Mouse (Mus musculus): Measurements from ENCODE around the gene Mief2.

Mief2 gene

DNA sequence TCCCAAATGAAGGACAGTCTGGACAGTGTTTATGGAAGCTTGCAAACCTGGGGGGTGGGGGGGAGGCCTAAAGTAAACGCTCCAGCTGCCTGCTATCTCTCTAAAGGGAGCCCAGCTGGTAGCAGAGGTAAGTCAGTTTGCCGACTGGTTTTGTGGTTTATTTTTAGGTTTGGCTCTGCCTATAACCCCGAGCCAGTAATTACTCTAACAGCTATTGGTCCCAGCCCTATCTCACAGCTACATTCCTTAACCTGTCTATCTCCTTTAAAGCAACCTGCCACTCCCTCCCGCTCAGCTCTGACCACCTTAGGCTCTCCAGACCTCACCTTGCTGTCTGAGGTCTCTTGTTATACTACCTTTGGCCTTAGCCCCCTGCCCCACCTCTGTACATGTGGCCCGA, 8.9 kb upstream of the Mief2 start:
- no peak for DNase-seq (ENCODE audit: low read depth, low spot score)

DNA sequence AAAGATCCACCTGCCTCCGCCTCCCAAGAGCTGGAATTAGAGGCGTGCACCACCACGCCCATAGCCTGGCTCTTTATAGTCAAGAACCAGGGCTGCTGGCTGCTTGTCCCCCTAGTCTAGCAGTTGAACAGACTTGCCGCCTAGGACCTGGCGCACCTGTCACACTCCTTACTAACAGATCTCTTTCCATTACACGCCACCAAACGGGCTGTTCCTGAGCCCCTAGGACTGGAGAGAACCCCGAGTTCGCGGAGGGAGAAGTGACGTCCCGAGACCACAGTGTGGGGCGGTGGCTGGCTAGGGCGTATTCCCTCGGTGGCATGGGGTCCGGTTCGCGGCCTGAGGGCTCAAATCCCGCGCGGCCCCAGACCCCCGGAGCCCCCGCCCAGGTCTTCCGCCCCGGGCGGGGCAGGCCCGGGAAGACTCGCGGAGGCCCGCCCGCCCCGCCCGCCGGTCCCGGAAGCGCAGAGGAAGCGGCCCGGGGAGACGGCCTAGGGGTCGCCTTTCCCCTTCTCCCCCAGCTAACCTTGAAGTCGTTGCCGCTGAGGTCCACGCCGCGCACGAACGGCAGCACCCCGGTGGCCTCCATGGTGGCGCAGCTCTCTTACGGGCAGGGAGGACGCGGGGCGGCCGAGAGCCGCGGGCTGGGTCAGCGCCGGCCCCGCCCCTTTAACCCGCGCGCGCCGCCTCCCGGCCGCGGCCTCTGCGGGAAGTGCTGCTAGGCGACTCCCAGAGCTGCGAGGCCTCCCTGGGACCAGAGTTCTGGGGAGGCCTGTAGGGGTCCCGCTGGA, 1.4 kb upstream of the Mief2 start, which contains the start of gene Flii:
Flii (minus strand) TSS at position 663 of the 791 bp plus-strand sequence.
- DNase-seq (ENCODE audit: low read depth, low spot score) = peak; percentile 83

DNA sequence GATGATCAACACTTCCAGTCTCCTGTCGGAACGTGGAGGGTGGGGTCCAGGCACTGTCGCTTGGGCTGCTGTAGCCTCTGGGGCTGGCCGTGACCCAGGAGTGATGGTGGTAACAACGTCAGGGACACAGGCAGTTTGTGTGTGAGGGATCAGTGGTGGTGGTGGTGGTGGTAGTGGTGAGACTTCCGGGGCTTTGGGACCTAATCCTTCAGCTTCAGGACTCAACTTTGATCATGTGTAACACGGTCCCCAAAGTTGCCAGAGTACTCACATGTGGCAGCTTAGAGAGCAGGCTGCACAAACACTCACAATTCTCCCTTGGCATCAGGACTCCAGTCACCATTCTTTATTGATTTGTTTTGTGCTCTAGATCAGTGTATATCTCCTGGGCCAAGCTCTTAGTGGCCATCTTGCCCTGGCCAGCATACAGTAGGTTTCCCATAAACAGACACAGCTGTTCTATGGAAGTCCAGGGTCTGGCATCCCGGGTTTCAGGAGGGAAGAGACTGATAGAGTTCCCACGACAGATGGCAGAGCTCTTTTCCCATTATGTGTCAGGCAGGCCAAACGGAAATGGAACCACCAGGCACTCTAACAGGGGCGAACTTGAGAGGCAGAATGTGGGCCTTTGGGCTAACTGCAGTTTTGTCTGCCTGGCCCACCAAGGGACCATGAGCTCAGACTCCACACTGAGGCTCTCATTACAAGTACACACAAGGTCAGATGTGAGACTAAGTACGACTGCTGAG, 632 bp upstream of the Mief2 start:
- no peak for DNase-seq (ENCODE audit: low read depth, low spot score)

DNA sequence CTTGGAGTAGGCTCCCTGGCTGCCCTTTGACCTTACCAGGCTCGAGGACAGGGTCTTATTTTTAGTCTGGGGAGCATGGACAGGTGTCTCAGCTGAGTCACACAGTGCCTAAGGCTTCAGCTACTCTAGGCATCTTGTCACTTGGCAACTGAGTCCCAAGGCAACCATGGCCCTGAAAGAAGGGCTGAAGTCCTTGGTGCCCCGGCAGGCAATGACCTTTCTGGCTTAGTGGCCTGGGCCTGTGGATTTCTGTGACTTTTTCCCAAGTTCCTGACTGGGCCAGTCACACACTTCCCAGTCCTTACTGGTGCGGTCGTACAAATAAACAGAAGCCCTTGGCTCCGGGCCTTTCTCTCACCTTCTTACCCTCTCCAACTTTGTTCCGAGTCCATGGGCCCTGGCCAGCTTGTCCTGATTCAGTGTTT, 1.0 kb downstream of the Mief2 start:
- DNase-seq (ENCODE audit: low read depth, low spot score) = no peak

DNA sequence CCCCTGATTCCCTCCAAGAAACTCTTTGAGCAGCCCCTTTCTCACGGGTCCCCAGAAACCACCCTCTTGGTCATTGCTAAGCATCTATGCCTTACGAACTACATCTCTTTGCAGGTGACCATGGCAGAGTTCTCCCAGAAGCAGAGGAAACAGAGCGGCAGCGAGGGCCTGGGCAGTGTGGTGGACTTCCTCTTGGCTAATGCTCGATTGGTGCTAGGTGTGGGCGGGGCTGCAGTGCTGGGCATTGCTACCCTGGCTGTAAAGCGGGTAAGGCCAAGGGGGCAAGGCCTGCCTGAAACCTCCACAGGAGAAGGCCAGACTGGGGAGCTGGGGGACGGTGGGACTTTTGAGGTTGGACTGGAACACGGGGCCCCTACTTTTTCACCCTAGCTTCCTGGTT, 2.0 kb downstream of the Mief2 start:
- DNase-seq (ENCODE audit: low read depth, low spot score) = no peak

DNA sequence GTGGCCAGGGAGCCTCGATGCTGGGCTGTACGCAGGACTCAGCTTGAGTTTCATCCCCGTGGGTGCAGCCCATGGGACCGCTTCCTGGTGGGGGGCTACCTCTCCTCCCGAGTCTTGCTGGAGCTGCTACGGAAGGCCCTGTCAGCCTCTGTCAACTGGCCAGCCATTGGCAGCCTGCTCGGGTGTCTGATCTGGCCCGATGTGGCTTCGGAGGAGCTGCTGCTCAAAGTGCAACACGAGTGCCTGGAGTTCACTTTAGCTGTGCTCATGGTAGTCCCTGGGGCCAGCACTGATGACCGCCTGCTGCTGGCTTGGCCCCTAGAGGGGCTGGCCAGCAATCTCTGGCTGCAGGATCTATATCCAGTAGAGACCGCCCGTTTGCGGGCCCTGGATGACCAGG, 3.1 kb downstream of the Mief2 start:
- DNase-seq (ENCODE audit: low read depth, low spot score) = no peak

DNA sequence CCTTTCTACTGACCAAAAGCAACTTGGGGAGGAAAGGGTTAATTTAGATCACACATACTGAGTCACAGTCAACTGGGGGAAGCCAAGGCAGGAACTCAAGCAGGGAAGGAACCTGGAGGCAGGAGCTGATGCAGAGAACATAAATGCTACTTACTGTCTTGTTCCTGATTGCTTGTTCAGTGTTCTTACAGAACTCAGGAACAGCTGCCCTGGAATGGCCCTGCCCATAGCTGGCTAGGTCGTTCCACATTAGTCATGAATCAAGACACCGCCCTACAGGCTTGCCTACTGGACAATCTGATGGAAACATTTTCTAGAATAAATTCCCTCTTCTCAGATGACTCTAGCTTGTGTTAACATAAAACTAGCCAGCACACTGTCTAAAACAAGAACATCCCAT, 6.0 kb downstream of the Mief2 start:
- DNase-seq (ENCODE audit: low read depth, low spot score) = no peak

DNA sequence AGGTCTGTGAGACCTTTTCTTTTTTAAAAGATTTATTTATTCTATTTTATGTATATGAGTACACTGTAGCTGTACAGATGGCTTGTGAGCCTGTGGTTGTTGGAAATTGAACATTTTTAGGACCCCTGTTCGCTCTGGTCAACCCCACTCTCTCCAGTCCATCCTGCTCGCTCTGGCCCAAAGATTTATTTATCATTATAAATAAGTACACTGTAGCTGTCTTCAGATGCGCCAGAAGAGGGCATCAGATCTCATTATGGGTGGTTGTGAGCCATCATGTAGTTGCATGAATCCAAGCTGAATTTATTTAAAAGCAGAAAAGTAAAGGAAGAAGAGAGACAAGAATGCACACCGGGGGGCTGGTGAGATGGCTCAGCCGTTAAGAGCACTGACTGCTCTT, 7.0 kb downstream of the Mief2 start:
- DNase-seq (ENCODE audit: low read depth, low spot score) = no peak

DNA sequence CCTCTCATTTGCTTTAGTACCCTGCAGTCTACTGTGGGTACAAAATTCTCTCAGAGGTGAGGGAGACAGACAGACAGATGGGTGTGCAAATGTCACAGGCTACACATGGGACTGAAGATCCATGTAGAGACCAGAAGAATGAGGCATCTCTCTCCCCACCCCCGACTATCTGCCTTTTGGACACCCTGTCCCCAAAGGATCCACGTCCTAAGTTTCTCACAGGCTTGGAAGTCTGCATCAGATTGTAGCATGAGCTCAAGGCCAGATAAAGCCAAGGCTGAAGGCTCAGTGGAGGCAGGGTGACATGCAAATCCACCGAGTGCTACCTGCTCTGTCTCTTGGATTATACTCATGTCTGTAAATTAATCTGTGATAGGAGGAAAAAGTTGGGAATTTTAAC, 8.3 kb downstream of the Mief2 start:
- no peak for DNase-seq (ENCODE audit: low read depth, low spot score)

DNA sequence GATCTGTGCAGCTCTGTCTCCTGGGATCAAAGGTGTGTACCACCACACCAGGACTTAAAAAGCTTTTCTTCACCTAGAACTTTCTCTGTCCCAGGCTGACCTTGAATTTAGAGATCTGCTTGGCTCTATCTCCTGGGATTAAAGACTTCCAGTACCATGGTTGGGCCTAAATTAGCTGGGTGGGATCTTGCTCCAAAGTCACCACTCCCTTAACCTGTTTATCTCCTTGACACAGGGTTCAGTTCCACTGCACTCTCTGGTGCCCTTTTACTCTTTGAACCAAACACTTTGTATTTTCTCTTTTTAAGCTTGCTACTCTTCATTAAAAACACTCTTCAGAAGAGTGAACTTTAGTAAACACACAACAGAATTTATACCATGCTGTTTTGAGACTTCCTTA, 9.3 kb downstream of the Mief2 start:
- no peak for DNase-seq (ENCODE audit: low read depth, low spot score)

DNA sequence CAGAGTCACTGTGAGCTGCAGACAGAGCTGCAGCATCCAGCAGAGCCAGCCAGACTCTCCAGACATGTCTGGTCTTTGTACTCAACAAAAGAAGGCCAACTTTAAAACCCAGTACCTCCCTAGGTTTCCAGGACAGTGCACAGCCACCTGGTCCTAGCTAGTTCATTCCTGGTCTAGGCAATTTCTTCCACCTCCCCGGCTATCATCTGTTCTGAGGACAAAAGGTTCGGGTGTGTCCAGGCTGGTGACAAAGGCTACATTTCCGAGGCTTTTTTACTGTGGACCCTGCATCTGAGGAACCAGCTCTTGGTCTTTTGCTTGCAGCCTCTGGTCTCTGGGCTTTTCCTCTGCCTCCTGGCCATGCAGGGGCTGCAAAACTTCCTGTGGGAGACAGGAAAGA, 12.1 kb downstream of the Mief2 start:
- no peak for DNase-seq (ENCODE audit: low read depth, low spot score)

DNA sequence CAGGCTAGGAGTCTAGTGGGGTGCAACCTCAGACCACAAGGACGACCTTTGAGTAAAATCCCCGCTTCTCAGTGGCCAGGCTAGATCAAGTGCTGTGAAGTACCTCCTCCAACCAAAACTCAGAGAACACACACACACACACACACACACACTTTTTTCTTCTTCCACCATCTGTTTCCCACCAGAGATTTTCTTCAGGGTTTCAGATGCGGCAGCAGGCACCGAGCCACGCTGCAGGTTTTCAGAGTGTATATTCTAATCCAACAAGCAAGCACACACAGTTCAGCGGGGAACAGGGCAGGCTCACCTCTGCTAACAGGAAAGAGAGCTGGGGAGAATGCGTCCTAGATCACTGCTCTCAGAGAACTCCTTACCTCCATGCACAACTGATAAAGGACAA, 27.4 kb downstream of the Mief2 start:
- no peak for DNase-seq (ENCODE audit: low read depth, low spot score)

DNA sequence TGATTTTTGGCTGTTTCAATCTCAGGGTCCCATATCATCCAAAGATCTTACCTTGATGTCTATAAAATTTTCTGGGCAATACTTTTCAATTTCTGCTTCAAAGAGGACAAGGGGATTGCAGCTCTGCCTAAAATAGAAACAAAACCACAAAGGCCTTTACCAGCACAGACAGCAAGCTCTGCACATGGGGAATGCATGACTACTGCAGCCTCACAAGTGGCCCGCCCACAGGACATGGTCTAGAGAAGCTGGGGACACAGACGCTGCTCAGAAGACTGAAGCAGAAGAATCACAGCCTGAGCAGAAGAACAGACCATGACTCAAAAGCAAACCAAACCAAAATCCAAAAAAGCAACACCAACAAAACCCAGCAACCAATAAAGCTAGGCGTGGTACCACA, 33.5 kb downstream of the Mief2 start:
- no peak for DNase-seq (ENCODE audit: low read depth, low spot score)

DNA sequence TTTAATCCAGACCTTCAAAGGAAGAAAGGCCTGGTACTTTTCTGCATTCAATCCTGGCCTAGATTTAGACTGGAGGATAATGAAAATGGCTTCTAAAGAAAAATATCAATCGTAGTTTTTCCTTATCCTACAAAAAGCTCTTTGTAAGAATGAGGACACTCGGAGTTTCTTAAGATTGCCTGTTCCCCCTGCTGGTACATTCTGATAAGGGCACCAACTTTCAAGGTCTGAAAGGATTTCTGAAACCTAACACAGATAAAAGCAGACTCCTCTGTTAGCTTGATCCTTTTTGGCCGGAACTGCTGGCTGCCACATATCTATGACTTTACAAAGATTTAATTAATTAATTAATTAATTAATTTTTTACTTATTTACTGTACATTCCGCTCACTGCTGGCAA, 38.8 kb downstream of the Mief2 start:
- no peak for DNase-seq (ENCODE audit: low read depth, low spot score)

DNA sequence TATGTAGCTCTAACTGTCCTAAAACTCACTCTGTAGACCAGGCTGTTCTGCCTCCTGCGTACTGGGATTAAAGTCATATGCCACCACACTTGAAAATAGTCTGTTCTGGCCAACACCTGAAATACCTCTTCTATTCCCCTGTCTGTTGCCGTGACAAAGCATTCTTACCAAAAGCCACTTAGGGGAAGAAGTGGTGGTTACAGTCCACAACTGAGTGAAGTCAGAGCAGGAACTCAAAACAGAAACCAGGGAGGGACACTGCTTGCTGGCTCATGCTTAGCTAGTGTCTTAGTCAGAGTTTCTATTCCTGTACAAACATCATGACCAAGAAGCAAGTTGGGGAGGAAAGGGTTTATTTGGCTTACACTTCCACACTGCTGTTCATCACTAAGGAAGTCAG, 41.1 kb downstream of the Mief2 start:
- no peak for DNase-seq (ENCODE audit: low read depth, low spot score)

DNA sequence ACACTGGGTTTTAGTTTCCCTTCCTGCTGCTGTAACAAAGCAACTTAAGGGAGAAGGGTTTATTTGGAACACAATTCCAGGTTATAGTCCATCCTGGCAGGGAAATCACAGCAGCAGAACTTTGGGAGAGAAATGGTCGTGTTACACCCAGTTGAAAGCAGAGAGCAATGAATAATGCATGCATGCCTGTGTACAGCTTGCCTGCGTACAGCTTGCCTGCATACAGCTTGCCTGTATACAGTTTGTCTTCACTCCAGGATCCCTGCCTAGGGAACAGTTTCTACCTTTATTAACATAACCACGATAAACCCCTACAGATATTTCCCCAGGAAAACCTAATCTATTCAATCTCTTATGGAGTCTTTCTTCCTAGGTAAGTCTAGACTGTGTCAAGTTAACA, 42.6 kb downstream of the Mief2 start:
- DNase-seq (ENCODE audit: low read depth, low spot score) = no peak

DNA sequence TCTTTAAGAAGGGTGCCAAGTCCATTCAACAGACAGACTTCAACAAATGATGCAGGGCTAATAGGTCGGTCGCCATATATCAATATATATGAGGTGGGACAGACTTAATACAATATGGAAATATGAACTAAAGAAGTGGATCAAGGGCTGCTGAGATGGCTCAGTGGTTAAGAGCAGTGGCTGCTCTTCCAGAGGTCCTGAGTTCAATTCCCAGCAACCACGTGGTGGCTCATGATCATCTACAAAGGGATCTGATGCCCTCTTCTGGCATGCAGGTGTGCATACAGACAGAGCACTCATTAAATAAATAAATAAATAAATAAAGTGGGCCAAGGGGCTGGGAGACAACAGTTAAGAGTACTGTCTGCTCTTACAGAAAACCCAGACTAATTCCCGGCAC, 44.0 kb downstream of the Mief2 start:
- no peak for DNase-seq (ENCODE audit: low read depth, low spot score)

DNA sequence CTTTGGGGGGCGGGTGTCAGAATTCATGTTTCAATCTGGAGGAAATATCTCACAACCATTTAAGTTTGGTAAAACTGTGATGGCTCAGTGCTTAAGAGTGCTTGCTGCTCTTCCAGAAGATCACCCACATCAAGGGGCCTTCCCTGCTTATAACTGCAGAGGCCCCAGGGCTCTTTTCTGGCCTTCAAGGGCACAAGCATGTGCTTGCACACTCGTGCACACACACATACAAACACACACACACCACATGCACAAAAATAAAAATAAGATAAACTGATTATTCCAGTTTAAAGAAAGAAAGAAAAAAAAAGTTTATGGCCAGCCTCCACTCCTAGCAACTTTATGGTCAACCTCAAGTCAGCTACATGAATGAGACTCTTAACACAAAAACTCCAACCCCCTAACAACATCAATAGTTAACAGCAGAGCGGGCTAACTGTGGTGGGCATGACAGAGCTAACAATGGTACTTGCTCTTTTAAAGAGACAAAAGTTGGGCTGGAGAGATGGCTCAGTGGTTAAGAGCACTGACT, 46.0 kb downstream of the Mief2 start:
- no peak for DNase-seq (ENCODE audit: low read depth, low spot score)

DNA sequence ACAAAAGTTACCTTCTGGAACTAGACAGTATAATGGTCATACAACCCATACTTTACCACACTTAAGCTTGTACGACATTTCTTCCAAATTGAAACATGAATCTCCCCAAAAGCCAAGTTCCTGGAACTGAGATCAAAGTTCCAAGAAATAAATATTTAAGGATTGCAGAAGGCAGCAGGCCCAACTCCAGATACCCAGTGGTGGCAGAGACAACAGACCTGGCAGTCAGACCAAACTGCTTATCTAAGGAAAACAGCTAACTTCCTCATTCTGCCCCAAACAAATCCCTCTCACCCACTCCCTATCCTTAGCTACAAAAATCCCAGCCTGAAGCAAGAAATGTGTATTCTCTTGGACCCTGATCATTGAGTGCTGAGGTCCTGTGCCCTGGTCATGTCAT, 46.6 kb downstream of the Mief2 start:
- no peak for DNase-seq (ENCODE audit: low read depth, low spot score)

DNA sequence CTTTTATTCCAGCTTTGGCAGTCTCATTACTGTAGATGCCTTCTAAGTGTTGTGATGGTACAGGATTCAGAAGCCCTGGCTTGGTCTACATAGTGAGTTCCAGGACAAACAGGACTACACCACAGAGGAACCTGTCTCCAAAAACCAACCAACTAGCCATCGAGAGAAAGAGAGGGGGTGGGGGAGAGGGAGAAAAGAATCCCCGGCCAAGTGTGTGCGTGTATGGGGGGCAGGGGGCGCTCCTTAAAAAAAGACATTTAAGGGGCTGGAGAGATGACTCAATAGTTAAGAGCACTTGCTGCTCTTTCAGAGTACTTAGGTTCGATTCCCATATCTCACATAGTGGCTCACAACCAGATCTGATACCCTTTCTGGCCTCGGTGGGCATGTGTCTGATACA, 47.4 kb downstream of the Mief2 start:
- DNase-seq (ENCODE audit: low read depth, low spot score) = no peak

DNA sequence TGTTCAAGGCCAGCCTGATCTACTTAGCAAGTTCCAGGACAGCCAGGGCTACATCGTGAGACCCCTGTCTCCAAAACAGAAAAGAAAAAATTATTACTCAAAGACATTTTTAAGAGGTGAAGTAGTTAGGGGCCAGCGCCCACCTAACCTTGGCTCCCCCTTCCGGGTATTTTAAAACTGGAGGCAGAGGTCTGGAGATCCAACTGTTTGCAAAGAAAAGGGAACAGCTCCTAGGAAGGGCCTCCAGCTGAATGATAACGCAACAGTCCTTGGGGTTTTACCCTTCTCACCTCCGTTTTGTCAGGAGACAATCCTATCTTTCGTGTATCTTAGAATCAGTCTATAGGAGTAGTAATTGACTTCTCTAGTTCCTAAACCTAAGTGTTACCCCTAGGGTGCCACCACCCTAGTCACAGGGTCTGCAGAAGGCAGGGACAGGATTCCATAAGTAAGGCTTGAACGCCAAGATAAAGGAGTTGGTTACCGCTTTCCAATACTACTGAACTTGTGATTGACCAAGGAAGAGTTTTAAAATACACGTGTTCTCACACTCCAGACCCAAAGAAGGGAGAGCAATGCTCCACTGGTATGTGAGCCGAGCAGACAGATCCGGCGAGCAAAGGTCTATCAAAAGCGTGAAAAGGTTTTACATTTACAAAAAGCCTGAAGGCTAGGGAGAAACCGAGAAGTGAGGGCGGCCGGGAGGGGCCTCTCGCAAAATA, 48.1 kb downstream of the Mief2 start:
- no peak for DNase-seq (ENCODE audit: low read depth, low spot score)
